Mouse (Mus musculus): ENCODE data around the gene Kank3. TPM values are rescaled to one million over a fixed set of nuclear protein-coding genes. Genes with fewer than 3 reads are reported as not detected.

Gene Kank3
- polyA plus RNA-seq (2015; fragmentation: Nextera tagmentation; extraction: Ambion mirVana) = 21.2 and 23.5 TPM in 2 replicates

GRCm38 (mm10) chr17:33810334-33811141 is at the start of gene Kank3:
Gene Kank3 (plus strand): TSS chr17:33810519.

GRCm38 (mm10) chr17:33781124-33781977 is 29.0 kb upstream of the Kank3 start, which contains the start of gene Angptl4:
Gene Angptl4 (minus strand): TSS chr17:33781830.

GRCm38 (mm10) chr17:33824084-33824996 is 14.0 kb downstream of the Kank3 start, which contains the start of the genes Rps28 and Ndufa7:
Gene Rps28 (minus strand): TSS chr17:33824562.
Gene Ndufa7 (plus strand): TSS chr17:33824572.

GRCm38 (mm10) chr17:33842966-33843795 is 32.9 kb downstream of the Kank3 start, which contains the start of gene Cd320:
Gene Cd320 (plus strand): TSS chr17:33843091.

Other genes with a start within 250 kb of the Kank3 start
- 31.3 and 32.4 TPM in 2 replicates for gene Zfp414, start 181.4 kb upstream of the Kank3 start, polyA plus RNA-seq (2015; fragmentation: Nextera tagmentation; extraction: Ambion mirVana)
- 0.41 and 1.3 TPM in 2 replicates for gene Pram1, start 172.5 kb upstream of the Kank3 start, polyA plus RNA-seq (2015; fragmentation: Nextera tagmentation; extraction: Ambion mirVana)
- gene Hnrnpm, start 123.7 kb upstream of the Kank3 start, polyA plus RNA-seq (2015; fragmentation: Nextera tagmentation; extraction: Ambion mirVana) = 109 and 132 TPM in 2 replicates
- 87.0 and 101 TPM in 2 replicates for gene March2, start 91.8 kb upstream of the Kank3 start, polyA plus RNA-seq (2015; fragmentation: Nextera tagmentation; extraction: Ambion mirVana)
- 246 and 249 TPM in 2 replicates for gene Rab11b, start 50.0 kb upstream of the Kank3 start, polyA plus RNA-seq (2015; fragmentation: Nextera tagmentation; extraction: Ambion mirVana)
- 32.3 and 36.8 TPM in 2 replicates for gene Angptl4, start 28.7 kb upstream of the Kank3 start, polyA plus RNA-seq (2015; fragmentation: Nextera tagmentation; extraction: Ambion mirVana)
- gene Rps28, start 14.0 kb downstream of the Kank3 start, polyA plus RNA-seq (2015; fragmentation: Nextera tagmentation; extraction: Ambion mirVana) = 778 and 855 TPM in 2 replicates
- gene Ndufa7, start 14.1 kb downstream of the Kank3 start, polyA plus RNA-seq (2015; fragmentation: Nextera tagmentation; extraction: Ambion mirVana) = 513 and 574 TPM in 2 replicates
- 22.6 and 27.1 TPM in 2 replicates for gene Cd320, start 32.6 kb downstream of the Kank3 start, polyA plus RNA-seq (2015; fragmentation: Nextera tagmentation; extraction: Ambion mirVana)
- gene Gm7029, start 63.3 kb downstream of the Kank3 start, polyA plus RNA-seq (2015; fragmentation: Nextera tagmentation; extraction: Ambion mirVana) = not detected in 2 replicates
- 1.3 and 1.9 TPM in 2 replicates for gene Kifc1, start 80.1 kb downstream of the Kank3 start, polyA plus RNA-seq (2015; fragmentation: Nextera tagmentation; extraction: Ambion mirVana)
- 0.20 and 0.88 TPM in 2 replicates for gene Platr17, start 94.6 kb downstream of the Kank3 start, polyA plus RNA-seq (2015; fragmentation: Nextera tagmentation; extraction: Ambion mirVana)
- 23.1 and 26.3 TPM in 2 replicates for gene Daxx, start 98.9 kb downstream of the Kank3 start, polyA plus RNA-seq (2015; fragmentation: Nextera tagmentation; extraction: Ambion mirVana)
- 68.1 and 71.1 TPM in 2 replicates for gene Tapbp, start 105.4 kb downstream of the Kank3 start, polyA plus RNA-seq (2015; fragmentation: Nextera tagmentation; extraction: Ambion mirVana)
- 12.5 and 13.1 TPM in 2 replicates for gene Zbtb22, start 105.4 kb downstream of the Kank3 start, polyA plus RNA-seq (2015; fragmentation: Nextera tagmentation; extraction: Ambion mirVana)
- gene Rgl2, start 119.0 kb downstream of the Kank3 start, polyA plus RNA-seq (2015; fragmentation: Nextera tagmentation; extraction: Ambion mirVana) = 23.8 and 27.2 TPM in 2 replicates
- gene Pfdn6, start 129.8 kb downstream of the Kank3 start, polyA plus RNA-seq (2015; fragmentation: Nextera tagmentation; extraction: Ambion mirVana) = 93.9 and 108 TPM in 2 replicates
- gene Wdr46, start 130.1 kb downstream of the Kank3 start, polyA plus RNA-seq (2015; fragmentation: Nextera tagmentation; extraction: Ambion mirVana) = 18.0 and 19.4 TPM in 2 replicates
- gene B3galt4, start 141.0 kb downstream of the Kank3 start, polyA plus RNA-seq (2015; fragmentation: Nextera tagmentation; extraction: Ambion mirVana) = 6.4 and 6.7 TPM in 2 replicates
- 28.7 and 29.0 TPM in 2 replicates for gene Vps52, start 145.3 kb downstream of the Kank3 start, polyA plus RNA-seq (2015; fragmentation: Nextera tagmentation; extraction: Ambion mirVana)
- 1,535 and 1,858 TPM in 2 replicates for gene Rps18, start 145.5 kb downstream of the Kank3 start, polyA plus RNA-seq (2015; fragmentation: Nextera tagmentation; extraction: Ambion mirVana)
- 97.3 and 136 TPM in 2 replicates for gene H2-K1, start 189.8 kb downstream of the Kank3 start, polyA plus RNA-seq (2015; fragmentation: Nextera tagmentation; extraction: Ambion mirVana)
- 12.7 and 13.4 TPM in 2 replicates for gene Ring1, start 214.2 kb downstream of the Kank3 start, polyA plus RNA-seq (2015; fragmentation: Nextera tagmentation; extraction: Ambion mirVana)
- gene H2-Ke6, start 217.5 kb downstream of the Kank3 start, polyA plus RNA-seq (2015; fragmentation: Nextera tagmentation; extraction: Ambion mirVana) = 39.1 and 39.5 TPM in 2 replicates
- gene Slc39a7, start 221.2 kb downstream of the Kank3 start, polyA plus RNA-seq (2015; fragmentation: Nextera tagmentation; extraction: Ambion mirVana) = 139 and 141 TPM in 2 replicates
- 22.6 and 25.7 TPM in 2 replicates for gene Rxrb, start 221.3 kb downstream of the Kank3 start, polyA plus RNA-seq (2015; fragmentation: Nextera tagmentation; extraction: Ambion mirVana)
- 0.26 and 0.34 TPM in 2 replicates for gene Col11a2, start 228.9 kb downstream of the Kank3 start, polyA plus RNA-seq (2015; fragmentation: Nextera tagmentation; extraction: Ambion mirVana)

Measured in urinary bladder, postnatal 0 days (tissue).